Mouse (Mus musculus) MEL (cell line): ENCODE results near the gene Mlycd. TPM values are rescaled to one million over a fixed set of nuclear protein-coding genes. Genes with fewer than 3 reads are reported as not detected.

Source experiments
- DNase-seq: peaks from one replicate; pipeline ENCODE4 v3.0.0; 2011; ENCODE audit warnings: low read depth, low spot score
- H3K27ac ChIP-seq: 2 replicates; pipeline ENCODE4 v1.5.1; 2012; ENCODE audit warnings: low read depth, mild to moderate bottlenecking, control low read depth, low read length, moderate library complexity; ENCODE audit not compliant: control insufficient read depth
- H3K27me3 ChIP-seq, 2 experiments: fragments of 150-350 bp in 1 of 2; sonication (generic) in 1 of 2; 2 replicates each; pipeline ENCODE4 v1.6.1; 2012; ENCODE audit warnings: low read length in 2 of 2, mild to moderate bottlenecking in 2 of 2, improper control_type of control experiment in 1 of 2, moderate library complexity in 1 of 2; ENCODE audit not compliant: insufficient read depth in 2 of 2, control insufficient read depth in 1 of 2
- H3K36me3 ChIP-seq, 2 experiments: 2 replicates each; pipeline ENCODE4 v1.6.1; 2012 to 2014; ENCODE audit warnings: low read length in 2 of 2, improper control_type of control experiment in 1 of 2, inconsistent platforms in 1 of 2, mild to moderate bottlenecking in 1 of 2; ENCODE audit not compliant: insufficient read depth in 2 of 2, control insufficient read depth in 1 of 2
- H3K4me1 ChIP-seq, 2 experiments: fragments of 150-350 bp in 1 of 2; sonication (generic) in 1 of 2; 2 replicates each; pipeline ENCODE4 v1.6.1; 2012; ENCODE audit warnings: low read length in 2 of 2, improper control_type of control experiment in 1 of 2, mild to moderate bottlenecking in 1 of 2; ENCODE audit not compliant: insufficient read depth in 2 of 2, control insufficient read depth in 1 of 2
- H3K4me3 ChIP-seq, 2 experiments: fragments of 150-350 bp in 1 of 2; sonication (generic) in 1 of 2; 2 replicates each; pipeline ENCODE4 v1.5.1; 2012; ENCODE audit warnings: low read depth in 2 of 2, low read length in 2 of 2, mild to moderate bottlenecking in 2 of 2, moderate library complexity in 2 of 2, control low read depth in 1 of 2, improper control_type of control experiment in 1 of 2; ENCODE audit not compliant: control insufficient read depth in 1 of 2, insufficient read depth in 1 of 2
- H3K79me2 ChIP-seq: 2 replicates; pipeline ENCODE4 v1.6.1; 2012; ENCODE audit warnings: mild to moderate bottlenecking, low read length, moderate library complexity; ENCODE audit not compliant: control insufficient read depth, poor library complexity, insufficient read depth
- H3K9ac ChIP-seq: 2 replicates; pipeline ENCODE4 v1.6.1; 2012; ENCODE audit warnings: low read depth, mild to moderate bottlenecking, control low read depth, low read length, moderate library complexity; ENCODE audit not compliant: control insufficient read depth, poor library complexity, severe bottlenecking
- H3K9me3 ChIP-seq: fragments of 150-350 bp; sonication (generic); replicated peaks from 2 replicates; pipeline ENCODE4 v1.6.1; 2012; ENCODE audit warnings: mild to moderate bottlenecking, low read length, improper control_type of control experiment, moderate library complexity; ENCODE audit not compliant: insufficient read depth
- HCFC1 ChIP-seq: IDR thresholded peaks from 2 replicates; pipeline ENCODE4 v1.6.1; 2012; ENCODE audit warnings: low read depth, mild to moderate bottlenecking, inconsistent platforms, low read length, improper control_type of control experiment, moderate library complexity
- MAZ ChIP-seq: IDR thresholded peaks from 2 replicates; pipeline ENCODE4 v1.6.1; 2012; ENCODE audit warnings: low read depth, mild to moderate bottlenecking, inconsistent platforms, low read length, improper control_type of control experiment
- MXI1 ChIP-seq: IDR thresholded peaks from 2 replicates; pipeline ENCODE4 v1.6.1; 2011; ENCODE audit warnings: mild to moderate bottlenecking, low read depth, low read length, improper control_type of control experiment
- MYB ChIP-seq: IDR thresholded peaks from 2 replicates; pipeline ENCODE4 v1.6.1; 2011; ENCODE audit warnings: mild to moderate bottlenecking, low read depth, low read length, improper control_type of control experiment
- MYC ChIP-seq: IDR thresholded peaks from 2 replicates; pipeline ENCODE4 v1.6.1; 2011; ENCODE audit warnings: low read depth, mild to moderate bottlenecking, low read length, improper control_type of control experiment, moderate library complexity
- NRF1 ChIP-seq: IDR thresholded peaks from 2 replicates; pipeline ENCODE4 v1.6.1; 2014; ENCODE audit warnings: low read depth, mild to moderate bottlenecking, inconsistent platforms, low read length, improper control_type of control experiment, moderate library complexity; ENCODE audit not compliant: poor library complexity, insufficient read depth, severe bottlenecking
- RCOR1 ChIP-seq: IDR thresholded peaks from 2 replicates; pipeline ENCODE4 v1.6.1; 2012; ENCODE audit warnings: low read depth, mild to moderate bottlenecking, inconsistent platforms, low read length, improper control_type of control experiment
- TAL1 ChIP-seq: IDR thresholded peaks from 2 replicates; pipeline ENCODE4 v1.6.1; 2012; ENCODE audit warnings: mild to moderate bottlenecking, inconsistent platforms, low read length, moderate library complexity, mixed read lengths
- TCF12 ChIP-seq: IDR thresholded peaks from 2 replicates; pipeline ENCODE4 v1.6.1; 2014; ENCODE audit warnings: low read depth, mild to moderate bottlenecking, inconsistent platforms, low read length, improper control_type of control experiment, moderate library complexity
- USF1 ChIP-seq: IDR thresholded peaks from 2 replicates; pipeline ENCODE4 v1.6.1; 2014; ENCODE audit warnings: low read depth, mild to moderate bottlenecking, inconsistent platforms, low read length, improper control_type of control experiment, moderate library complexity
- USF2 ChIP-seq, 2 experiments: IDR thresholded peaks; 2 replicates each; pipeline ENCODE4 v1.6.1; 2011 to 2012; ENCODE audit warnings: improper control_type of control experiment in 2 of 2, low read length in 2 of 2, borderline replicate concordance in 1 of 2, inconsistent platforms in 1 of 2, low read depth in 1 of 2, mild to moderate bottlenecking in 1 of 2; ENCODE audit not compliant: insufficient read depth in 1 of 2
- ZMIZ1 ChIP-seq: IDR thresholded peaks from 2 replicates; pipeline ENCODE4 v1.6.1; 2012; ENCODE audit warnings: low read depth, mild to moderate bottlenecking, inconsistent platforms, low read length, improper control_type of control experiment, moderate library complexity
- ZNF384 ChIP-seq: IDR thresholded peaks from 2 replicates; pipeline ENCODE4 v1.6.1; 2012; ENCODE audit warnings: low read depth, mild to moderate bottlenecking, inconsistent platforms, low read length, improper control_type of control experiment
- polyA plus RNA-seq, 2 experiments: library from polyadenylated mRNA; stranded (reverse) in 1 of 2; unstranded in 1 of 2; fragments of >175 nt in 1 of 2; fragments of >200 nt in 1 of 2; gene quantifications; 2 replicates each; pipeline versions ENCODE4 v1.2.1 to v1.2.4; 2012; ENCODE audit warnings: low replicate concordance in 2 of 2, low read depth in 1 of 2; ENCODE audit not compliant: insufficient read length in 2 of 2, insufficient read depth in 1 of 2, missing spikeins in 1 of 2
- total RNA-seq: library from RNA; depleted of rRNA; stranded (reverse); fragments of 300-350 nt; gene quantifications from 2 replicates; pipeline ENCODE4 v1.2.3, GENCODE M21; 2012

Gene Mlycd
- total and polyA plus RNA-seq, 3 experiments = 7.2 to 13.2 TPM; not detected in 1

- Histone ChIP-seq H3K4me3 (no peak overlapping the region), H3K79me2 (no peaks in the 10 kb centered on the region)
- no peak for TF ChIP-seq ZNF384
- TF ChIP-seq, all 39 proteins: peak for 0
- H3K27me3 ChIP-seq = no peaks in the 10 kb centered on the region
- peaks cover 0 to 4% of the 10 kb centered on the region in 2 experiments; a peak in 2 of 4 replicates for H3K36me3 ChIP-seq
- peaks cover 0 to 13% of the 10 kb centered on the region in 2 experiments; a peak in 2 of 4 replicates for H3K4me1 ChIP-seq
- DNase-seq = no peak
- no peak overlapping the region for H3K27ac ChIP-seq
- H3K9me3 ChIP-seq = no peaks in the 10 kb centered on the region
- H3K9ac ChIP-seq = no peak overlapping the region
Measured at GRCm38 (mm10) chr8:119430250-119430649, 35.6 kb downstream of the Mlycd start.

GRCm38 (mm10) chr8:119430690-119431089 is 36.0 kb downstream of the Mlycd start:
- no peak for TF ChIP-seq USF1
- no peak for TF ChIP-seq MAZ
- TF ChIP-seq HCFC1 = no peak
- no peak for TF ChIP-seq ZMIZ1
- TF ChIP-seq TAL1 = no peak
- no peak for TF ChIP-seq USF2 (IDR thresholded peaks at IDR 0.05; ENCODE audit: borderline replicate concordance in 1 of 2, insufficient read depth in 1 of 2, low read depth in 1 of 2, low read length in 2 of 2)
- no peak for TF ChIP-seq MYC
- no peak for TF ChIP-seq NRF1
- no peak for TF ChIP-seq TCF12
- no peak for TF ChIP-seq RCOR1
- Histone ChIP-seq H3K79me2 (no peaks in the 10 kb centered on the region), H3K4me3 (no peak overlapping the region), H3K9ac (no peak overlapping the region), H3K27ac (no peak overlapping the region), H3K36me3 (no peaks in the 10 kb centered on the region), H3K27me3 (no peaks in the 10 kb centered on the region), H3K4me1 (peaks cover 0 to 8% of the 10 kb centered on the region in 2 experiments; a peak in 2 of 4 replicates), H3K9me3 (no peaks in the 10 kb centered on the region)
- DNase-seq = no peak

GRCm38 (mm10) chr8:119432372-119432771 is 37.7 kb downstream of the Mlycd start:
- Histone ChIP-seq H3K27ac (no peak overlapping the region), H3K9me3 (no peaks in the 10 kb centered on the region), H3K4me3 (no peak overlapping the region), H3K9ac (no peak overlapping the region), H3K27me3 (no peaks in the 10 kb centered on the region), H3K79me2 (no peaks in the 10 kb centered on the region), H3K36me3 (peaks cover 0 to 2% of the 10 kb centered on the region in 2 experiments; a peak in 2 of 4 replicates), H3K4me1 (peaks cover 0 to 8% of the 10 kb centered on the region in 2 experiments; a peak in 2 of 4 replicates)
- no peak for DNase-seq
- TF ChIP-seq ZNF384 (no peak), MYB (no peak), TAL1 (no peak), MAZ (no peak), MYC (no peak), MXI1 (no peak)
